Mouse (Mus musculus) embryo, embryonic 9.5 days (tissue): Measurements from ENCODE around the gene Fcamr.

Experiments used
- DNase-seq: peaks from one replicate; pipeline ENCODE4 v3.0.0-alpha.2; 2017; ENCODE audit errors: extremely low spot score

Fcamr gene

DNA sequence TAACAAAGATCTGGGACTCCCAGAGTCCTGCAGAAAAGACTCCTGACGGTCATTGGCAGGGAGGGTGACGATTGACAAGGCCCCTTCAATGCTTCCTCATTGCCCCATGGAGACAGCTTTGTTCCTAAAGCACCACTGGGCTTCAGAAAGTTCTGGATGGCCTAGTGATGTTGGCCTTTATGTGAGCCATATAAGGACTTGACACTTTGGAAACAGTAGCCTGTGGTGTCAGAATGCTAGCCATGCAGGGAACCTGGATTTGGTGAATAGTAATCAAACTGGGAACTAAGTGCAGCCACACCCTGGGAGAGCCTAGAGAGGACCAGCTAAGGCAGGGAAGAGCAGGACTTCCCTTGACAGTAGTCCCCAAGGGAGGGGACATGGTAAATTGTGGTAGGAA, 809 bp downstream of the Fcamr start:
- no peak for DNase-seq

DNA sequence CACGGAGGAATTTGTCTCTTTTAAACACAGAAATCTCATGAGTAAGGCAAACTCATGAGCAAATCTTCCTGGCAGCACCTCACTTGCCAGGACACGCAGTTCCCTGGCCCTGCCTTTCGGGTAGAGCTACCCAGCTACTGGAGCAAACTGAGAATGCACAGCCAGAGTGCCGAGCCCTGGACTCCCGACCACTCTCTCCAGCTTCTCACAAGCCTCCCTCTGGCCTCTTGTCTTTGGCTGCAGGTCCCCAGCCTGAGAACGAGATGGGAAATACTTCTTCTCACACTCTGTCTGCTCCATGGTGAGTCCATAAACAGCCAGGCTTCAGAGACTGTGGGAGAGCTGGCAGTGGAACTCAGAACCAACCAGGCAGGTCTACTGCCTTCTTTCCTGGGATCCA, 2.3 kb downstream of the Fcamr start:
- DNase-seq: no peak

DNA sequence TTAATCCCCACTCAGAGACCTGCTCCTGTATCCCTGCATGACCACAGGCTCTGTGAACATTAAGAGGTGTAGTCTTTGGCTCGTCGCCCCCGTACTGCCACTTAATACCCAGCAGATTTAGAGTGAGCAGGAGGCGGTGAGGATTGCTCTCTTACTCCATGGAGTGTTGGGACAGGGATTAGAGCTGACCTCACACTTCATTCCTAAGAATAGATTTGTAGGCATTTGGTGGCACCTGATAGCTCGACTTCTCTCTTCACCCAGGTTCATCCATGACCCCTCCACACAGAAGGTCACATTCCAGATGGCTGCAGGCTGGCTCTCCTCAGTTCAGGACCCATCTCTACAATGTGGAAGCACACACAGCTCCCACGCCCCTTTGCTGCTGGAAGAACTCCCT, 3.6 kb downstream of the Fcamr start:
- no peak for DNase-seq

DNA sequence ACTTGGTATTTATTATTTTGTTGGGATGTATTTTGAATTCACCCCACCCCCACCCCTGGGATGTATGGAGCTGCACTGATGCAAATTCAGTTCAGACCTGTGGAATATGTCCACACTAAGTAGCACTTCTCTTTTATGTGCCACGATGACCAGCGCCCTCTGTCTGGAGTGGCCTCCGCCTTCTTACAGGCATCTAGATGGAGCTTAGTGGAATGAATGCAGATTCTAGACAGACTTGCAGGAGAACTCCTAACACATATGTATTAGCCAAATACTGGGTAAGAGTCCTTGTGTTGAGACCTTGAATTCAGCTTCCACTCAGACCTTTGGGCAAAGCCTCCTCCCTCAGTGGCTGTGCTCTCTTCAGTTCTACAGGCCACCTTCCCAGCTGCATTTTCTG, 10.2 kb downstream of the Fcamr start:
- no peak for DNase-seq

DNA sequence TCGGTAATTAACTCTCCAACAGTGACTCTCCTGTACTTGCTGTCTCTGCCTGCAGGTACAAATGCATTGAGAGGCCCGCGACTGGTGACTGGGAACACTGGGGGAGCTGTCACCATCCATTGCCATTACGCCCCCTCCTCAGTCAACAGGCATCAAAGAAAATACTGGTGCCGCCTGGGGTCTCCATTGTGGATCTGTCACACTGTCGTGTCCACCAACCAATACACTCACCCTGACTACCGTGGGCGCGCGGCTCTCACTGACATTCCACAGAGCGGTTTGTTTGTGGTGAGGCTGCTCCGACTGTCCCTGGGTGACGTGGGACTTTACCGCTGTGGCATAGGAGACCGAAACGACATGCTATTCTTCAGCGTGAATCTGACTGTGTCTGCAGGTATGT, 10.6 kb downstream of the Fcamr start:
- no peak for DNase-seq

DNA sequence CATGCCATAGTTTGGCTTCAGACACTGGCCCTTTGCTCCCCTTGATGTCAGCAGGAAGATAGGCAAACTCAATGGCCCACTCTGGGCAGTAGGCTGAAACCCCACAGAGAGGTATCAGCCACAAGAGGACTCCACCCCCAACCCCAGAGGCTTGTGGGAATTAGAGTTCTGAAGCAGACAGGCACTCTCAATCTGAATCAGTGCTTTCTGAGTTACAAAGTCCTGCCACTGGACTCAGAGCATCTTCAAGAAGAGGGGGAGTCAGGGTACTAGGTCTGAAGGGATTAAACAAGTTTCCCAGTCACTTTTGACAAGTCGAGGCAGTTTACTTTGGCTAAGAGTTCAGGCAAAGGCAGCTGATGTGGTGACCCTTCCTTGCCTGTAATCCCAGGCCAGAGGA, 19.0 kb downstream of the Fcamr start:
- no peak for DNase-seq

DNA sequence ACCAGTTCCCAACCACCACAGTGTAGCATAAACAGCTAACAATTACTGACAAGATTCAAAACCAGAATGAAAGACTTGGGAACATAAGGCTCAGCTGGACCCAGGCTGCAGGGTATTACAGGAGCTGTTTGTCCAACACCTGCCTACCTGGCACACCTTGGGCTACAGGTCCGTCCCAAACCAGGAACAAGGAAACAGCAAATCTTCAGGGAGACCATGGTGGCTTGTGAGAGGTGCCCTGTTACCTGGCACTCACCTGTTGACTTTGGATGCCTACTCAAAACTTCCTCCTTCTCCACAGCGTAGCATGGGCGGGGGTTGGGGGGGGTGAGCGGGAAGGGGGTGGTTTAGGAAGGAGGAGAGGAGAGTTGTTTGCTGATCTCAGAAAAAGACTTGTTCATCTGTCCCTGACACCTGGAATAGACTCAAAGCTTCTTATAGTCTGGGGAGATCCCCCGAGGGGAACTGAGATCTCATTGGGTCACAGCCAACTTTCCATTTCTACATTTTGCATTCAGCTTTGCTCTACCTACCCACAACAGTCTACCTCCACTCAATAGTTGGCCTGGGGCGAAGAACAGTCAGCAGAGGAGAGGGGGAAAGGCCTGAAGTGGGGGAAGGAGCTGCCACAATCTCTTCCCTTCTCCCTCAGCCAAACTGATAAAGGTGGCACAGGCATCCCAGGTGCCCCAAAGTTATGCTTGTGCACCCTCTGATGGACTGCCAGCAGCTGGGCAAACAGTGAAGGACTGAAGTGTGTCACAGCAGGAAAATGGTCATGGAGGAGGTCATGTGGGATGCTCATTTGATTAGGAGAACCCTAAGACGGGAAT, 19.8 kb downstream of the Fcamr start:
- DNase-seq: no peak

DNA sequence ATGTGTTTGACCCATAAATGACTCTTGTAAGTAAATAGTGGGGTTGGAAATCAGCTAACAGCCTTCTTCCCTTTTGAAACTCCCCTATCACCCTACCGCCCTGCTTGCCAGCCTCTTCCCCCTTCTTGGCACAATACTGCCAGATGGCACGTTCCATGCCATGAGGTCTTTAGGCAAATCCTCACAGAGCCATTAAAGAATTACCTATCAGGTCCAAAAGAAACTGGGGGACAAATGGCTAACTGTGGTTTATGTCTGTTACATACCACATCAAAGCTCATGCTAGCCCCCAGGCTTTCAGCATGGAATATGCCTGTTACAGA, 20.4 kb downstream of the Fcamr start:
- DNase-seq: no peak

DNA sequence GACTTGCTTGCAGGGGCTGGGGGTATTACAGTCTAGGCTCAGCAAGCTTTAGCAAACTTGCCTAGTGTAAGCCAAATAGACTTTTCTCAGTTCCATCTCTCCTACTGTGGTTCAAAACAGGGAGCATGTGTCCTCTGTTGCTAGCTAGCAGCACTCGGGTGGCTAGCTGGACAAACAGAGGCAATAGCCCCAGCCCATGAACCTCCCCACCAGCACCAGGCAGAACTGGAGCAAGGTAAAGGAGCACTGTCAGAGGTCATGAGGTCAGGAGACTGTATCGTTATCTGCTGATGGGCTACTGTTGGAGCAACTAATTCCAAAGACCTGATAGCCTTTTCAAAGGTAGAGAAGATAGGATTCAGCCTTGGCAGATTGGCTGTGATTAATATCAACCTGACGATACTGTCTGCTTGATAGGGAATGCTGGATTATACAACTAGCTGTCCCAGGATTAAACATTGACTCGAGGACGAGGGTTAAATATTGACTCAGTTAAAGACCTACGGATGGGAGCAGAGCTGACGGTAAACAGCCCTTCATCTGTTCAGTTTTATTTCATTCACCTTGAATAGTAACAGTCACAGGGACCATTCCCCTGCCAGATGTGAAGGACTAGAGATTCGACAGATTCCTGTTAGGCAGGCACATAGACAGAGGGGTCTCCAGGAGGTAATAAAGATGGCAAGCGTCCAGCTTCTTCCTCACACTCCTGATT, 21.4 kb downstream of the Fcamr start:
- no peak for DNase-seq

DNA sequence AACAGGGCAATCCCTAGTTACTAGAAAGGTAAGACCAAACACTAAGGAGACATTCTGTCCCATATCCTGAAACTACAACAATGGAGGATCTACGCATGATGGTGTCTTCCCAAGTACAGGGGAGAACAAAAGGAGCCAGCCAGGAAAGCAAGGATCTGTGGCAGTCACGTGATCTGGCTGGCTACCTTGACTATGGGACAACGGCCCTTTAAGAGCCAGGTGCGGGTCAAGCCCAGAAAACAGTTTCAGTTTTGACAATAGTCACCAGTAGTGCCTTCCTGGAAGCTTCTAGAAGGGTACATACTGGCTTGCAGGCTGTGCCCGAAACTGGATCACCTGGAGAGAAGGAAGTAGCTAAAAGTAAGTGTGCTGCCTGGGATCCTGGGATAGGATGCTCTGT, 25.7 kb downstream of the Fcamr start, which contains the start of gene Pigr:
TSS of gene Pigr (plus strand) at position 237 of the 400 bp plus-strand sequence.
- DNase-seq: no peak

DNA sequence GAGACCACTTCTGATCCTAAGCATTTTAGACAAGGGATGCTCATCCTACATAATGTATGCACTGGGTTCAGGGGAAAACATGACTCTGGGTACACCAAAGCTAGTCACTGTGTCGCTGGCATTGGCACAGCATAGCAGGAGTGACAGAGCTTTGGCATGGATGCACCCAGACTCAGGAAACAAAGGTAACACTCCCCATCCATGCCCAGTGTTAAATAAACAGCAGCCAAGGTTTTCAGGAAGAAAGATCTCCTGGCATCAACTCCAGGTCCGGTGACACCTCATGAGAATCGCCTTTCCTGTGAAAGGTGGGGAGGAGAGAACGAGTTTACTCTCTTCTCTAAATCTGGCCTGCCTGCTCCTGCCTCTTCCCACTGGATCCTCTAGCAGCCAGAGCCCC, 28.0 kb downstream of the Fcamr start:
- DNase-seq: no peak

DNA sequence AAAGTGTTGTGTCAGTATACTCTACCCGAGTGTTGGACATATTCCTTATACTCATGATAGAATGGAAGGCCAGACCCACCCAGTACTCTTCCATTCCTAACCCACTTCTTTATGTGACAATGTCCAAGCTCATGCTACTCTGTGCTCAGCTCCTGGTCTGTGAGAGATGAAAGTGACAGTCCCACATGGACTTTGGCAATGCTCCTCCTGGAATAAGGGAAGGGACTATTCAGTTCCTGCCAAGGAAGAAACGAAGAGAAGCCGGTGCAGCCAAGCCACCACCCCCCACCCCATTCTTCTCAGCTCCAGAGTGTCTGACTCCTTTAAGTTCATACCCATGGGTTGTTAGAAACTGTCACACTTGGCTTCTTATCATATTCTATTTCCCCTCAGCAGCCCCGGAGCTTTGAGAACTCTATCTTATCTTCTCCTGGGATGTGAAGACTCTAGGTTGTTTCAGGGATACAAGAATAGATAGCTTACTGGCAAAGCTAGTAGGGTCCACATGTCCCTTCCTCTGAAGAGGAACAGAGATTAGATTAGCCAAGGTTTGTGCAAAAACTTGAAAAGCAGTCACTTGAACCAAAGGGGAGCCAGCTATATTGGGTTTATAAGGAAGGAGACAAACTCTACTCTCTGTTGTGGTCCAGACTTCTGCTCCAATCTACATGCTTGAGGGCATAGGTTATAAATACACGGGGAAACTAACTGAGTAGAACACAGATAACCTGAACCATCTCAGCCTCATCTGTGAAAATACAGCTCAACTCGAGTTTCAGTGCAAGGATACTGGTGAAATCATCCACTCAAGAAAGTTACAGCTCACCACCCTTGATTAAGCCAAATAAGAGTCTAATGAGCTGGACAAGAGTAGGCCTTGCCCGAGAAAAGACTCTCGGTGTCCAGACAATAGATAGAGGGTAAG, 29.5 kb downstream of the Fcamr start:
- no peak for DNase-seq

DNA sequence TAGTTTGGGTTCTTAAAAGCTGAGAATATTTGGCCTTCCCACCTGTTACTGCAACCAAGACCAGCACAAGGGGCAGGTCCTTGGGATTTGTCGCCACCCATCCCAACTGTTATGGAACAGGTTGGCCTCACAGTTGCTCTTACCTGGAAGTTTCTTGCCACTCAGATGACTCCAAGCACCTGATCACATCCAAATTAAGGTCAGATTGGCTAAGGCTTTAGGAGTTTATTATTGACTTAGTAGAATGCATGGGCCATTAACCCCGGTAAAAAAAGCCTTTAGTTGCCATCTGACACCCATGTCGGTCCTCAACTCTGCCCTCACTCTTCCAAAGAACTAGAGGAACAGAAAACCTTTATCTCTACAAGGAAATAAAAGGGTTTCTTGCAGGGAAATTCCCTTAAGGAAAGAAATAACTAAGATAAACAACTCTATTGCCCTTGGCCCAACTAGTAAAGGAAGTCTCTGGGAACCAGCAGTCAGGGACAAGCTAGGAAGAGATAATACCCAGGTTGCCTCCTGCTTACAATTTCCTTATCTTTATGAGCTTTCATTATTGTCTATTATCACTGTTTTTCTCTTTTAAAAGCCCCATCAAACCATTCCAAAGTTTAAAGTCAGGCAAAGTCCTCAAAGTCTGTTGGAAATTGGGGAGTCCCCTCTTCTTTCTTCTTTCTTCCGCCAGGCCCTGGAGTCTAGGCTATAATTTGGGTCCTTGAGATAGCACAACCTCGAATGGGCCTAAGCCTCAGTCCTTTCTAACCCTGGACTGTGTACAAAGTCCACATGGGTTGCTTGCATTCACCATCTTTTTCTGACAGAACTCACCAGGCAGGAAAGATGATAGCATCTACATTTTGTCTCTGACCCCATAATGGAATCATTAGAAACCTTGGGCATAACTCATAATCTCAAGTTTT, 31.8 kb downstream of the Fcamr start:
- DNase-seq: no peak

DNA sequence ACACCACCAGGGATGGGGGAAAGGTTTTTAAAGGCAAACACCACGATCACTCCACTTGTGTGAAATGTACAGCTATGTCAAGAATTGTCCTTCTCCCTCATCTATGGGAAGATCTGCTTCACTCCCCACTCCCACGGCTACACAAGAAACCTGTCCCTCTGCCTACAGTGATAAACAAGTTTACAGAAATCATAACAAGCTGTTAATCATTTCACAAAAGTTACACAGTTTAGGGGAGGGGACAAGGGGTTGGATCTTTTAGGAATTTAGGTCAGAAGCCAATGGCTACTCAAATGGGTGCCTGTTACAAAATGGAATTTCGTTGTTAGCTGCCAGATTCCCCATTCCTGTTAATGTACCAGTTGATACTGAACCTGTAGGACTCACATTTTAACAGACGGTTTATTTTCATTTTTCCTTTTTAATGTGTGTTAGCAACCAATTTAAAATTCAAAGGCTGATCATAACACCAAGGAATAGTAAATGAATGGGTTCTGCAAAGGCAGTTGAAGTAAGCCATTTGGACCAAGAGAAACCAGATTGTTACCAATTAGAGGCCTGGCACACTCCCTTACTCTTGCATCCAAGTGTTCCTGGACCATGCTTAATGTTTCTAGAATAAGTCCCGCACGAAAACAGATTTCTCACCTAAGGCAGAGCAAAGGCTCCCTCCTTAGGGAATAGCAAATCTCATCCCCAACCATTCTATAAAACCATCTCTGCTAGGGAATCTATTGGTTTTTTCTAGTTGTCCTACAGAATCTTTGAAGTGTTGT, 34.6 kb downstream of the Fcamr start:
- DNase-seq: no peak

DNA sequence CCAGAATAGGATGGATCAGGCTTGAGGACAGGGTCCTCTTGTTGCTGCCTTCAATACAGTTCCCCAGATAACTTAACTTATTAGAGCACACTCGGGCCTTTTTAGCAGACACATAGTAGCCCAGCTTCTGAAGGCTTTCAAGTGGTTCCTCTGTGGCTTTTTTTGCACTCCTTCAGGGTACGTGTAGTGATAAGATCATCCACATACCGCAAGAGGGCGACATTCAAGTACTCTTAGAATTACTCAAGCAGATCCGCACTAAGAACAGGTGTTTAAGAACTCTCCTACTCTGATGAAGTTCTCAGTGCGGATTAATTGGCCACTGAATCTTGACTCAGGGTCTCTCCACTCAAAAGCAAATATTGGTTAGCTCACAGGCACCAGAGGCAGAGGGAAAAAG, 37.6 kb downstream of the Fcamr start:
- DNase-seq: no peak

DNA sequence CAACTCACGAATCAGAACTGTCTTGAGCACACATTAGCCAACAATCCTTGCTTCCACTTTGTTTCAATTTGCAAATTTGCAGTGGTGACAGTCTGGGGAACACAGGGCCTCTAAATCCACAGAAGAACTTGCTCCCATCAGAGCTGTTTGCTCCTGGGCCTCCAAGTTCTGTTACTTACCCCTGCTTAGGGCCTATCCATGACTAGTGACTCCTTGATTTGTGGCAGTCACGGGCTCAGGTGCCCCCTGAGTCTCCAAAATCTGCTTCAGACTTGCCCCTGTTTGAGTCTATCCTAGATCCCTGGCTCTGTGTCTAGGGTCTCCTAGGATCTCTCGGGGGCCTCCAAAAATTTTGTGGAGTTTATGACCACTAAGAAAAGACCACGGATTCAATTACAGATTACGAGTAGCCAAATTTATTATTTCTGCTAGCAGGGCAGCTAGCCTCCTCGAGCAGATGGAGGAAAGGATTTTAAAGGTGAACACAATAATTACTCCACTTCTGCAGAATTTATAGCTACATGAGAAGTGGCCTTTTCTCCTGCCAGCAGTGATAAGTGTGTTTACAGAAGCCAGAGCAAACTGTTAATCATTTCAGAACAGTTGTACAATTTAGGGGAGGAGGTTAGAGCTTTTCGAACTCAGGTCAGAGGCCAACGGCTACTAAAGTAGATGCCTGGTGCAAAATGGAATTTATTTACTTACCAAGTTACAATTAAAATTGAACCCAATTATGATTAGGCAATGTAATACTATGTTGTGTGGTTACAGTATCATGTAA, 40.1 kb downstream of the Fcamr start:
- DNase-seq: no peak

DNA sequence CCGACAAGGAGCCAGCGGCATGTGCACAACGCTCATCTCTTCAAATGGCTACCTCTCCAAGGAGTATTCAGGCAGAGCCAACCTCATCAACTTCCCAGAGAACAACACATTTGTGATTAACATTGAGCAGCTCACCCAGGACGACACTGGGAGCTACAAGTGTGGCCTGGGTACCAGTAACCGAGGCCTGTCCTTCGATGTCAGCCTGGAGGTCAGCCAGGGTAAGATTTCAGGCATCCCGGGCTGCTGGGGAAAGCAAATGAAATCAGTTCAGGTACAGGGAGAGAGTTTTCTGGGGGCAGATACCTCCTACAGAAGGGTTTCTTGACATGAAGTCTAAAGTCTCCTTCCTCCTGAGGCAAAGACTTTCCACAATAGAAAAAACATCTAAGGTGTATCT, 40.9 kb downstream of the Fcamr start:
- DNase-seq: no peak

DNA sequence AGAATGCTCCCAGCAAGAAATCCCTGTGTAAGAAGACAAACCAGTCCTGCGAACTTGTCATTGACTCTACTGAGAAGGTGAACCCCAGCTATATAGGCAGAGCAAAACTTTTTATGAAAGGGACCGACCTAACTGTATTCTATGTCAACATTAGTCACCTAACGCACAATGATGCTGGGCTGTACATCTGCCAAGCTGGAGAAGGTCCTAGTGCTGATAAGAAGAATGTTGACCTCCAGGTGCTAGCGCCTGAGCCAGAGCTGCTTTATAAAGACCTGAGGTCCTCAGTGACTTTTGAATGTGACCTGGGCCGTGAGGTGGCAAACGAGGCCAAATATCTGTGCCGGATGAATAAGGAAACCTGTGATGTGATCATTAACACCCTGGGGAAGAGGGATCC, 43.8 kb downstream of the Fcamr start:
- no peak for DNase-seq

DNA sequence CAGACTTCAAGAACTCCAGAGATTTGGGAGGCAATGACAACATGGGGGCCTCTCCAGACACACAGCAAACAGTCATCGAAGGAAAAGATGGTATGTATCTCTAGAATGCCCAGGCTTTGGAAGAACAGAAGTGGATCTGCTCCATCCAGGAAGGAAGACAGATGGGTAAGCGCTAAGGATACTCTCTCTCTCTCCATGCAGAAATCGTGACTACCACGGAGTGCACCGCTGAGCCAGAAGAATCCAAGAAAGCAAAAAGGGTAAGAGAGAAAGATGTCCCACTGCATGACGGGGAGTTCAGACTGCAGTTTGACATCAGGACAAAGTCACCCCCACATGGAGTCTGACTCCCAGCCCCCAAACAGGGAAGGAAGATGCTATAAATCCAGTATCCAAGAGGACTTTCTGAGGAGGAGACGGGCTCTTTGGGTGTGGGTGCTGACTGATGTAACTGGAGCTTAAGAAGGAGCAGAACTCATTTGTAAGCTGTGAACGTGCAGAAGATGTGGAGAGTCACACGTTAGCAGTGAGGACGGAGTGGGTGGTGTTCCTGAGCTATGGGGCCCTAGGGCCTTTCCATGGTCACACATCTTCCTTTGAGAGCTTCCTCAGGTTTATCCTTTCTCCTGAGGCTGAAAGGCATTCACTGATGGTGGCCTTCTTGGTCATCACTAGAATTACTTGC, 49.0 kb downstream of the Fcamr start:
- DNase-seq: no peak
